Mouse (Mus musculus) ES-Bruce4 (cell line): Measurements from ENCODE around the gene Nol6.

ENCODE experiments used
- CTCF ChIP-seq: IDR thresholded peaks from one replicate; pipeline ENCODE4 v1.8.1; 2011; ENCODE audit warnings: low read depth, low read length
- EP300 ChIP-seq: IDR thresholded peaks from 2 replicates; pipeline ENCODE4 v1.6.1; 2011; ENCODE audit warnings: low read depth, low read length; ENCODE audit not compliant: insufficient read depth
- POLR2A ChIP-seq: IDR thresholded peaks from one replicate; pipeline ENCODE4 v1.8.1; 2011; ENCODE audit warnings: low read length; ENCODE audit not compliant: insufficient read depth

DNA sequence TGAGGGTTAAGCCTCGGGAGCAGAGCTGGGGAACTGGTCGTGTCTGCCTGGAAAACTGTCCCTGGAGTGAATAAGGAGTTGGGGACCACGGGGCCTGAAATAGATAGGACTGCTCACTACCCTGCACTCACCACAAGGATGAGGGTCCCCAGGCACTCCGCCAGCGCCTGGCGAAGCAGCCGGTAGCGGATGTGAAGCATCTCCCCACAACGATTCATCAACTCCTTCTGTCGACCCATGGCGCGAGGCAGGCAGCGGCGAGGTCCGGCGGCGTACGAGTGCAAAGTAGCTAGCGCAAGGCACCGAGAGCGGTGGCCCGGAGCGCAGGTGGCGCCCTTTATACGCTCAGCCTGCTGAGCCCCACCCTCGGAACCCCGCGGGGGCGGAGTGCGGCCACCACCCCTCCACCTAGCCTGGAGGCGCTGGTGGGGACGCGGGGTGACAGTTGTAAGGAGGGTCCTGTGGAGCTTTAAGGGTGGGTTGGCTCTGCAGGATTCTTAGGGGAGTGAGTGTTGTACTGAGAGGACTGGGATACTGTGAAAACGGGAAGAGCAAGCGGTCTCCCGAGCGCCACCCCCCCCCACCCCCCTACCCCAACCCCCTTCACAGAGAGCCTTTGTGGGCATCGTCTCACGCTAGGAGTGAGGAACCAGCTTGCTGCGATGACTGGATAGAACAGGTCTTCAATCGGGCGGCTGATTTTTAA is 26.2 kb downstream of the Nol6 start, which contains the start of gene Aqp3:
- TF ChIP-seq POLR2A (no peak), EP300 (peak; percentile 71; the same call in 1 of the 2 replicates), CTCF (no peak)
